Mouse (Mus musculus) c-Kit-positive CD71-negative TER-119-negative erythroid progenitor cells, embryonic 14.5 days (primary cell): ENCODE results near the gene 6430531B16Rik.

ENCODE experiments used
- DNase-seq: peaks from one replicate; pipeline ENCODE4 v3.0.0-alpha.2; 2013; ENCODE audit warnings: low read depth

The 6430531B16Rik gene

DNA sequence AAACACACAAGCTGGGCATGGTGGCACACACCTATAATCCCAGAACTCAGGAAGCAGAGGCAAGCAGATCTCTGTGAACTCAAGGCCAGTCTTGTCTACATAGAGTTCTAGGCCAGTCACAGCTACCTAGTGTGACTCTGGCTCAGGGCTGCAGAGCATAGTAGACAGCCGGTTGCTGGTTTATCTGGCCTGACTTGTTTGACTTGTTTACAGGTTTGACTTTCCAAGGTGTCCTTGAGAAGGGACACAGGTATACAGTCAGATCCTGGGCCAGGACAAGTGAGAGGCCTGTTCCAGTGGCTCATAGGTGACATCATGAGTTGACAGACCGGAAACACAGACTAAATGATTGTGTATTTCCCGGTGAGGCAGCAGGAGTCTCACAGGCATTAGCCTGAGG, 41.4 kb downstream of the 6430531B16Rik start:
- DNase-seq, result no peak

DNA sequence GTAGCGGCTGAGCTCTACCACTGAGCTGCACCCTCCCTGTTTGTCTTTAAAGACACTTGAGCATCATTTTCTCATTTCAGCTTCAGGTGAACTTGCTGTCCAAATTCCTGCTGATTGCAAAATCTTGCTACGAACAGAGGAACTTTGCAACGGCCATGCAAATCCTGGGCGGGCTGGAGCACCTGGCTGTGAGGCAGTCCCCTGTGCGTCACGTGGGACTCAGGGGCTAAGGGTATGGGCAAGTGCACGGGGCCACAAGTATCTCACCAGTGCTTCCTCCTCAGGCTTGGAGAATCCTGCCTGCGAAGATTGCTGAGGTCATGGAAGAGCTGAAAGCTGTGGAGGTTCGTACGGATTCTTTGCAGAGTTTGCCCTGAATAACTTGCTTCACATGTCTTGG, 41.9 kb downstream of the 6430531B16Rik start:
- no peak for DNase-seq

DNA sequence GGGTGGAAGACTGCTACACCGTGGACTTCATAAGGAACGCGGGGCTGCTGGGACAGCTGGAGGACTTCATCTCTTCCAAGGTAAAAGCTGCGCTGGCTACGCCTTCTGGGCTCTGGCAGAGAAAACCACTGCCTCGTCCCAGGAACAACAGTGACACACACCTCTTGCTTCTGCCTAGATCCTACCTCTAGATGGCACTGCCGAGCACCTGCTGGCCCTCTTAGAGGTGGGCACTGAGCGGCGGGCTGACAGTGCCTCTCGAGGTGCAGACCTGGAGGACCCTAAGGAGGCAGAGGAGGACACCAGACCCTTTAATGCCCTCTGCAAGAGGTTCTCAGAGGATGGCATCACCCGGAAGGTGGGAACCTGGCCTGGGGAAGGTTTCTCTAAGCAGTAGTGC, 47.8 kb downstream of the 6430531B16Rik start:
- DNase-seq, result peak; percentile 47
